Mouse (Mus musculus): ENCODE measurements around the gene Cyp51. TPM values are rescaled to one million over a fixed set of nuclear protein-coding genes. Genes with fewer than 3 reads are reported as not detected.
"Not testable (repeated sequence)": the region's sequence is repeated elsewhere in the genome, so short reads cannot be mapped to it uniquely, and the experiment has no call there.

Gene Cyp51
- total RNA-seq (2017): 25.0 and 42.4 TPM in 2 replicates

DNA sequence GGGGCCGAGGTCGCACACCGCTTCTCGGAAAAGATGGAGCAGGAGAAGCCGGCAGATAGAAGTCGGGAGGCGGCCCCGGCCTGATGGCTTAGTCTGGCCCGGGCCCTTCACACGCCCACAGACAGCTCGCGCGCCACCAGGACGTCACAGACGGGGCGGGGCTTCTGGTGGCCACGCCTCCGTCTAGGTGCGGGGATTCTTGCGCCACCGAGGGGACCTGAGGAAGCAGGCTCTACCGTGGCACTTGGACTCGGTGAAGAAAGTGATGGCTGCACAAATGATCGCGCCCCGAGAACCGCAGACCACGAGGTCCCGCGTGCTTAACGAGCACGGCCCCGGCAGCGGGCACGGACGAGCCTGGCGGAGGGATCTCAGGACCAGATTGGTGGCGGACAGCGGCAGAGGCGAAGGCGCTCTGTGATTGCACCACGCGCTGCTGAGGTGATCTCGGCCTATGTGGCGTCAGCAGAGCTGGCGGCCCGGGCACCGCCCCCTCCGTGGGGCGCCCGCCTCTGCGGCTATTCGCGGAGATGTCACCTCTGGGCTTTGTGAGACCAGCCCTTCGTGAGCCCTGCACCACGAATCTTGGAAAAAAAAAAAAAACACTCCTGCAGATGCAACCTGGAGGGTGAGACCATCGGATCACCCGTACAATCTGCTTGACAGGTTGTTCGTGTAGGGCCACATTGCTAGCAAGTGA lies at the start of gene Cyp51:
Cyp51 (minus strand) TSS at position 406 of the 700 bp plus-strand sequence.
- peak; percentile 95 to 97 for ATAC-seq (replicated peaks in 1 of 2; ENCODE audit: insufficient read depth in 1 of 2, low FRiP score in 2 of 2, low TSS enrichment in 1 of 2, low read depth in 1 of 2, poor library complexity in 2 of 2, severe bottlenecking in 2 of 2)

DNA sequence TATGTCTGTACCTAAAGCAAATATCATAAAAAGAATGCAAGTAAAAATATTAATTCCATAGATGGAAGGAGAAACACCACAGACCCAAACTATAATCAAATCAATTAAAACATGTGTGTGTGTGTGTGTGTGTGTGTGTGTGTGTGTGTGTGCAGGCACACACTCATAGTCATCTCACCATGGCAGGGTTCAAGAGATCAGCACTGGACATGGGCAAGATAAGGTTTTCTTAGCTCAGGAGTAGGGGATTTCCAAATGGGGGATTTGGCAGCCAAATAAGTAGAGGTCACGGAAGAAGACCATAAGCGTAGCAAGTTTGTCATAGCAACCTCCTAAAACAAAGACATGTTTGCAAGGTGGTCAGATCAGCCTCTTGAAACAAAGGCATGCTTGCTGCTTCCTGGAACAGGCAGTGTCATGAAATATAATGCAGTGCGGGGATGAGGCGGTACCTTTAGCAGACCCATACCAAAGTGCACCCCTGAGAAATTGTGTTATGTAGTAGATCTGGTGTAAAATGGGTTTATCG lies 8.1 kb upstream of the Cyp51 start:
- ATAC-seq (replicated peaks in 1 of 2; ENCODE audit: insufficient read depth in 1 of 2, low FRiP score in 2 of 2, low TSS enrichment in 1 of 2, low read depth in 1 of 2, poor library complexity in 2 of 2, severe bottlenecking in 2 of 2): no peak

DNA sequence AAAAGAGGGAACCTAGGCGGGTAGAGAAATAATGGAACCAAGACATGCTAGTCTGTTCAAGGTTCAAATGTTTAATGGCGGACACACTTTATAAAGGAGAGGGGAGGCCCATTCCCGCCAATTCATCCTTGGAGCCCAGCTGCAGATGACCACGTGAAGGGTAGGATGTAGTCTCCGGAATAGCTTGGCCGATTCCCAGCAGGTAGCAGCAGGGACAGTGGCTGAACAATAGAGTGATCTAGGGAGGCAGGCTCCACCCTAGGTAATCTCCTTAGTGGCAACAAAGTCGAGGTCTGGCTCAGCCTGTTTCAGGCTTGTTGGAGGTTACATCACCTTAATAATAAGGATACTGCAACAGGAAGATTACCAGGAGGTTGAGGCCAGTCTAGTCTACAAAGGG lies 2.5 kb upstream of the Cyp51 start:
- ATAC-seq (replicated peaks in 1 of 2; ENCODE audit: insufficient read depth in 1 of 2, low FRiP score in 2 of 2, low TSS enrichment in 1 of 2, low read depth in 1 of 2, poor library complexity in 2 of 2, severe bottlenecking in 2 of 2): not testable (repeated sequence)

DNA sequence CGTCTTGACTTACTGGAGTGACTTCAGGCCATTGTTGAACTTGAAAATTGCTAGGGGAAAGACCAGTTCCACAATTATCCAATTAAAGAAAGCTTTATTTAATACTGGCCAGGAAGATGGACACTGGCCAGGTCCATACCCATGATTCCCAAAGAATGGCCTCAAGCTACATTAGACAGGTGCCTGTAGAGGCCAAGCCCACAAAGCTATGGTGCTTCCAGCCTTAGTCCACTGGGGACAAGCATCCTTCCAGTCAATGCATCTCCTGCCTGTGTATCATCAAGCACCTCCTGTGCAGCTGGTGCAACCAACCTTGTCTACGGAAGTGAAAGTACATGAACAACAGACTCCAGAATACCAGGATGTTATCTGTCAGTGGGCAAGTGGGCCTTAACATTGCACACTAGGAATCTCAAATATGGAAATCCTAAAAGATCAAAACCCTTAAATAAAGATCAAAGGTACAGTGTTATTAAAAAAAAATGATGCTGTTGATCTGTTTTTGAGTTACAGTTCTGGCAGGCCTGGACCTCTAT lies 1.2 kb upstream of the Cyp51 start:
- ATAC-seq (replicated peaks in 1 of 2; ENCODE audit: insufficient read depth in 1 of 2, low FRiP score in 2 of 2, low TSS enrichment in 1 of 2, low read depth in 1 of 2, poor library complexity in 2 of 2, severe bottlenecking in 2 of 2): no peak

DNA sequence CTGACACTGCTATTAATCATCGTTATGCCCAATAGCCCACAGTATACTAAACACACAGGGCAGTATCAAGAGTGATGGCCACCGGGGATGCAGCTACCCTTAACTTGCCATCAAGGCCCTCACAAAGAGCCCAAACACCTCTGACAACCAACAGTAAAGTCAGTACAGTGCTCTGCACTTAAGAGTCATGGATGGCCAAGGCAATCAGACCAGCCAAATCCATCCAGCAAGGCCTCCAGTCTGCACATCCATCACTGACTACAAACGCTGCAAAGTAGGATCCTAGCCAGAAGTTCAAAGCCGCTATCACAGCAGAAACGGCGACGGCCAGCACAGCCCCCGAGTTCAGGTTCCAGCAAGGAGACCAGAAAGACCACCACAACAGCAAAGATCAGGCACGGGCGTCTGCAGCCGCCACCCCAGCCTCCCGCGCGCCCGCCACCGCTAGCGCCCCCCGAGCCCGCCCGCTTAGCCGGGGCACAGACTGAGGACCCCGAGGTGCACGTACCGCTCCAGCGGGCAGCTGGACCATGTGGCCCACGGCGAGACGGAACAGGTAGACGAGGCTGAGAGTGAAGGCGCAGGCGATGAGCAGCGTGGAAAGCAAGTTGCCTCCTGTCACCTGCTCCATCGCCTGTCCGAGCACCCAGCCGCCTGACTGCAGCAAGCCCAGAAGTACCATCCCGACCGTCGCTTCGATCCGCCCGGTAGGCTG lies 763 bp downstream of the Cyp51 start:
- peak; percentile 20 to 29 for ATAC-seq (replicated peaks in 1 of 2; ENCODE audit: insufficient read depth in 1 of 2, low FRiP score in 2 of 2, low TSS enrichment in 1 of 2, low read depth in 1 of 2, poor library complexity in 2 of 2, severe bottlenecking in 2 of 2)

DNA sequence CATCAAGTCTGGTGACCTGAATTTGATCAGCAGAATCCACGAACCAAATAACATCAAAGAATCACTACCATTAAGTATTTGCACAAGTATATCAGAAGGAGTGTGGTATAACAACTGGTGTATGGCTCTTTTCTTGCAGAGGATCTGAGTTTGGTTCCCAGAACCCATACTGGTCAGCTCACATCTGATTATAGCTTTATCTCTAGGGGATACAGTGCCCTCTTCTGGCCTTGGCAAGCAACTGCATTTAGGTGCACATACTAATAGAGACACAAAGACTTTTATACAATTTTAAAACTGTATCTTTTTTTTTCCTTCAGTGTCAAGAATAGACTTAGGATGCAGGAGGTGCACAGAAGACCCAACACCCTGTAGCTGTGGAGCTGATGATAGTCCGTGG lies 2.8 kb downstream of the Cyp51 start:
- no peak for ATAC-seq (replicated peaks in 1 of 2; ENCODE audit: insufficient read depth in 1 of 2, low FRiP score in 2 of 2, low TSS enrichment in 1 of 2, low read depth in 1 of 2, poor library complexity in 2 of 2, severe bottlenecking in 2 of 2)

DNA sequence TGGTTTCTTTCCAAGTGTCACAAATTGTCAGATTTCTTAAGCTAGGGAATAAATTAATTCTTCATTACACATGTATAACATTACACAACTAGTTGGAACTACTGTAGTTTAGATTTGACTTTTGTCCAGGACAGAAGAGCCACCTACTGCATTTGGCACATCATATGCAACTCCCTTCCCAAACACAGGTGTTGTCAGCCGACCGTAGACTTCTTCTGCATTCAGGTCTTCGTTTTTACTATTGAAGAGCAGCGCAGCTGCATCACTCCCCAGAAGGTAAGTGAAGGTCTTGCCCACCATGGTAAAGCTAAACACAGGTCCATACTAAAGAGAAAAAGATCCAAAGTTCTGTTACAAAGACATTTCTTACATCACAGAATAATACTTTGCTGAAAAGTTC lies 3.5 kb downstream of the Cyp51 start:
- no peak for ATAC-seq (replicated peaks in 1 of 2; ENCODE audit: insufficient read depth in 1 of 2, low FRiP score in 2 of 2, low TSS enrichment in 1 of 2, low read depth in 1 of 2, poor library complexity in 2 of 2, severe bottlenecking in 2 of 2)

DNA sequence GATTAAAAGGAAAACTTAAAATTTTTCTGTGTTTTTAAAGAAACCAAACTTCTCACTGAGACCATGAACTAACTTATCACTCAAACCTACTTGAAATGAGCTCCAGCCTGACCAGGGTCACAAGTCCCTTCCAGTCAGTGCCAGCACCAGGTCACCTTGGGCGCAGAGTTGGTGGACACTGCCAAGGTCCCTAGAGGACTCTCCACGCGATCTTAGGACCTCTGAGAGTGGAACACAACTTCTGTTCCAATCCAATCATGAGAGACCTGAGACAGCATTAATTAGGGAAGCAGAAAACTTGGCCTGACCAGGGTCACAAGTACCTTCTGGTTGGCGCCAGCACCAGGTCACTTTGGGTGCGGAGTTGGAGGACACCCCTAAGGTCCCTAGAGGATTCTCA lies 10.1 kb downstream of the Cyp51 start:
- no peak for ATAC-seq (replicated peaks in 1 of 2; ENCODE audit: insufficient read depth in 1 of 2, low FRiP score in 2 of 2, low TSS enrichment in 1 of 2, low read depth in 1 of 2, poor library complexity in 2 of 2, severe bottlenecking in 2 of 2)

DNA sequence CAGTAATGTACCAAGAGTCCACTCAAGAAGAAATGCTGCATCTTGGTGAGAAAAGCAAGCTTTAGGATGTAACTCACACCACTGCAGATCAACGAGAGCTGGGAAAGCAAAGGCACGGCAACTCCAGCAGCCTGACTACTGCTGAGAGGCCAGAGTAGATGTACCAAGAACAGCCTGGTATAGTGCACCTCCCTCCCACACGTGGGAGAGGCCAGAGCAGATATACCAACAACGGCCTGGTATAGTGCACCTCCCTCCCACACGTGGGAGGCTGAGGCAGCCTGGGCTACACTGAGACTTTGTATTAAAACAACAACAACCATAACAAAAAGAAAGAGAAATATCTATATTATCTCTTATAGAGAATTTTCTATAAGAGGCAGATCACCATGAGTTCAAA lies 16.4 kb downstream of the Cyp51 start:
- ATAC-seq (replicated peaks in 1 of 2; ENCODE audit: insufficient read depth in 1 of 2, low FRiP score in 2 of 2, low TSS enrichment in 1 of 2, low read depth in 1 of 2, poor library complexity in 2 of 2, severe bottlenecking in 2 of 2): no peak

DNA sequence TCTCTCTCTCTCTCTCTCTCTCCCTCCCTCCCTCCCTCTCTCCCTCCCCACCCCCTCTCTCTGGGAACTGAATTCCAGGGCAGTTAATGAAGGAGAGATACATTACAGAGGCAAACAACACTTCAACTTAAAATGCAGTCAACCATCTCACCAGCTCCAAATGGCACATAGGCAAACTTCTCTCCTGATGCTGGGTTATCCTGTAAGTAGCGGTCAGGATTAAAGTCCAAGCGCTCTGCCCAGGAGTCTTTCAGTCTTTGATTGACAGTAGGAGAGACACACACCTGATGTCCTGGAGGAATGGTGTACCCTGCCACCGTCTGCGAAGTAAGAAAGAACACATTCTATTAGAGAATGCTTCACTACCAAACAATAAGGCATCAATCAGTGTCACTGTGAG lies 18.2 kb downstream of the Cyp51 start:
- no peak for ATAC-seq (replicated peaks in 1 of 2; ENCODE audit: insufficient read depth in 1 of 2, low FRiP score in 2 of 2, low TSS enrichment in 1 of 2, low read depth in 1 of 2, poor library complexity in 2 of 2, severe bottlenecking in 2 of 2)

DNA sequence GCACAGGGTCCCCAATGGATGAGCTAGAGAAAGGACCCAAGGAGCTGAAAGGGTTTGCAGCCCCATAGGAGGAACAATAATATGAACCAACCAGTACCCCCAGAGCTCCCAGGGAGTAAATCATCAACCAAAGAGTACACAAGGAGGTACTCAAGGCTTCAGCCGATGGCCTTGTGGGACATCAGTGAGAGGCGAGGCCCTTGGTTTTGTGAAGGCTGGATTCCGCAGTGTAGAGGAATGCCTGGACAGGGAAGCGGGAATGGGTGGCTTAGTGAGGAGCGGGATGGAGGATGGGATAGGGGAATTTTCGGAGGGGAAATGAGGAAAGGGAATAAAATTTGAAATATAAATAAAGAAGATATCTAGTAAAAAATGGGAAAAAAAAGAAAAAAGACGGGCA lies 19.6 kb downstream of the Cyp51 start:
- ATAC-seq (replicated peaks in 1 of 2; ENCODE audit: insufficient read depth in 1 of 2, low FRiP score in 2 of 2, low TSS enrichment in 1 of 2, low read depth in 1 of 2, poor library complexity in 2 of 2, severe bottlenecking in 2 of 2): no peak

DNA sequence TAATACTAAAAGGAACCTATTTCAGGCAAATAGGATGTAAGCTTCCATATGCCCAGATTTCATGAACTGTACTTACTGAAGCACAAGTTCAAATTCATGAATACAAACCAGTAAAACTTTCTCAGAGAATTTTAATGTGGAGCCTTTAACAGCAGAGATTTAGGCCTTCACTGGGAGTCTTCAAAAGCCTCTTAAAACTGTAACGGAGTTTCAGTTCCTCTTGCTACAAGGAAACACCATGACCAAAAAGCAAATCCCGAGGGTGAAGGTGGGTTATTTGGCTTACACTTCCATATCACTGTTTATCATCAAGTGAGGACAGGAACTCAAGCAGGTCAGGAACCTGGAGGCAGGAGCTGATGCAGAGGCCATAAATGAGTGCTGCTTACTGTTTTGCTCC lies 23.0 kb downstream of the Cyp51 start:
- no peak for ATAC-seq (replicated peaks in 1 of 2; ENCODE audit: insufficient read depth in 1 of 2, low FRiP score in 2 of 2, low TSS enrichment in 1 of 2, low read depth in 1 of 2, poor library complexity in 2 of 2, severe bottlenecking in 2 of 2)

DNA sequence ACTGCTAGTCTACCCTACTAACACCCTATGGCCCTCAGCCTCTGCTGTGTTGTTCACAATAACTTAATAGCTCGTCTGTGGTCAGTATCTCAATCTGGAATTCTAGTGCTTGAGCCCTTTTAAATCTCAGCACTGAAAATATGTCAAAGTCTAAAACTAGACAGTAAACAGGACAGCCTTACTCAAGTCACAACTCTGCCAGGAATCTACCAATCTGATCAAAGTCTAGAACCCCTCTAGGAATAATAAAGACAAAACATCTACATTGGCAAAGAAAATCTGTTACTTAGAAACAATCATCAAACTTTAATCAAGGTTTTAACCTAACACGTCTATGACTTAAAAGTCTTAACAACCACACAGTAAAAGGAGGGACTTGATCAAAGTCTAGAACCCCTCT lies 23.7 kb downstream of the Cyp51 start:
- no peak for ATAC-seq (replicated peaks in 1 of 2; ENCODE audit: insufficient read depth in 1 of 2, low FRiP score in 2 of 2, low TSS enrichment in 1 of 2, low read depth in 1 of 2, poor library complexity in 2 of 2, severe bottlenecking in 2 of 2)

DNA sequence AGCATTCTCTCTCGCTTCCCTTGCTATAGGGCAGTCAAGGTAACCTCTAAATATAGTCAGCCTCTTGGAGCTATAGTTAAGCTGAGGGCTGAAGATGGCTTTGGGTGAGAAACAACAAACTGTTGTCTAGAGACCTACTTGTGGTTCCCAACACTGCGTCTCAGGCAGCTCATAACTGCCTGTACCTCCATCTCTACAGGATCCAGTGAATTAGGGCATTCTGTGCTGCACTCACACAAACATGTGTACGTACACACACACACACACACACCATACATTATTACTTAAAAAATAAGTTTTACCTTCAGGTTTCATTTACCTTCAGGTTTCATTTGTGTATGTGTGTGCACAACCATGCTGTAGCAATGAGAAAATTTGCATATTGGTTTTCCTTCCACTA lies 25.5 kb downstream of the Cyp51 start:
- no peak for ATAC-seq (replicated peaks in 1 of 2; ENCODE audit: insufficient read depth in 1 of 2, low FRiP score in 2 of 2, low TSS enrichment in 1 of 2, low read depth in 1 of 2, poor library complexity in 2 of 2, severe bottlenecking in 2 of 2)

DNA sequence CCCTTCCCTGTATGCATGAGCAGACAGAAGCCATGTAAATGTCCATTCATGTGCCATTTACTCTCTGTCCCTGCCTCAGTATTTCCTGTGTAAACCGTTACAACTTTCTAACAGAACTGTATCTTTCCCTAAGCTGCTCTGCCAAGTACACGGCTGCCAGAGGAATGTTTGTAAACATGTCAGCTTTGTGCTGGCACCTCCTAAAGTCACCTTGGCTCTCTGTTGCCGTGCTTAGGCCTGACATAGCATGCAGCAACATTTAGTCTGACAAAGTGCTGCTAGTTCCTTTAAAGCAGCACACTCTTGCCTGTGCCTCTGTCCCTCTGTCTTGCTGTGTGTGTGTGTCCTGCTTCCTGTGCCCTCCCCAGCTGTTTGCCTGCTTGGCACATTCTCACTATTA lies 37.3 kb downstream of the Cyp51 start:
- ATAC-seq (replicated peaks in 1 of 2; ENCODE audit: insufficient read depth in 1 of 2, low FRiP score in 2 of 2, low TSS enrichment in 1 of 2, low read depth in 1 of 2, poor library complexity in 2 of 2, severe bottlenecking in 2 of 2): no peak

DNA sequence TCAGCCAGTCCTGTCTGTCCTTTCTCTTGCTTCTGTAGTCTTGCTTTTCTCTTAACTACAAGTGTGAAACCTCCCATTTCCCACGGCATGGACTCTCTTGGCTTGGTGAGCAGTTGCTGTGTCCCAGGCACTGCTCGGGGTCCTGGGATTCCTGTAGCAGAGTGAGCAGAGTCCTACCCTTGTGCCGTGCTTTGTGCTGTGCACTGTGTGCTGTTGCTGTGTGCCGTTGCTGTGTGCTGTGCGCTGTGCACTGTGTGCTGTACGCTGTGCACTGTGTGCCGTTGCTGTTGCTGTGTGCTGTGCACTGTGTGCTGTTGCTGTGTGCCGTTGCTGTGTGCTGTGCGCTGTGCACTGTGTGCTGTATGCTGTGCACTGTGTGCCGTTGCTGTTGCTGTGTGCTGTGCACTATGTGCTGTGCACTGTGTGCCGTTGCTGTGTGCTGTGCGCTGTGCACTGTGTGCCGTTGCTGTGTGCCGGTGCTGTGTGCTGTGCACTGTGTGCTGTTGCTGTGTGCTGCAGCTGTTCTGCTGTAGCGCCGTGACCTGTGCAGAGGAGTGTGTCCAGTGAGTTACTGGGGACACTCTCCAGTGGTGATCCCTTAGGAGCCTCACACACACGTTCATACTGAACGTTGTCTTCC lies 38.0 kb downstream of the Cyp51 start:
- ATAC-seq (replicated peaks in 1 of 2; ENCODE audit: insufficient read depth in 1 of 2, low FRiP score in 2 of 2, low TSS enrichment in 1 of 2, low read depth in 1 of 2, poor library complexity in 2 of 2, severe bottlenecking in 2 of 2): peak in 1 of 2 experiments; percentile 17; a peak in 1 of 4 replicates

DNA sequence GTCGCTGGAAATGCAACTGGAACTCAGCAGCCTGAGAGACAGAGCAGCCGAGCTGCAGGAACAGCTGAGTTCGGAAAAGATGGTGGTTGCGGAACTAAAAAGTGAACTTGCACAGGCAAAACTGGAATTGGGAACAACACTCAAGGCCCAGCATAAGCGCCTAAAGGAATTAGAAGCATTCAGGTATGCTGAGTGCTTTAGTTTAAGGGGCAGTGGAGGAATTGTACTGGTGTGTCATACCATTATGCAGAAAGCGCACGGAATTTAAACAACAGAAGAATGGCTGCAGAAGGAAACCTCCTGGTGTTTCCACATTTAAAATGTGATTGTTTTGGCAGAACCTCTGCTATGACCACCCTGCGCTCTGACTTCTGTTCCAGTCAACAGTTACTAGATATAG lies 44.2 kb downstream of the Cyp51 start:
- ATAC-seq (replicated peaks in 1 of 2; ENCODE audit: insufficient read depth in 1 of 2, low FRiP score in 2 of 2, low TSS enrichment in 1 of 2, low read depth in 1 of 2, poor library complexity in 2 of 2, severe bottlenecking in 2 of 2): no peak

DNA sequence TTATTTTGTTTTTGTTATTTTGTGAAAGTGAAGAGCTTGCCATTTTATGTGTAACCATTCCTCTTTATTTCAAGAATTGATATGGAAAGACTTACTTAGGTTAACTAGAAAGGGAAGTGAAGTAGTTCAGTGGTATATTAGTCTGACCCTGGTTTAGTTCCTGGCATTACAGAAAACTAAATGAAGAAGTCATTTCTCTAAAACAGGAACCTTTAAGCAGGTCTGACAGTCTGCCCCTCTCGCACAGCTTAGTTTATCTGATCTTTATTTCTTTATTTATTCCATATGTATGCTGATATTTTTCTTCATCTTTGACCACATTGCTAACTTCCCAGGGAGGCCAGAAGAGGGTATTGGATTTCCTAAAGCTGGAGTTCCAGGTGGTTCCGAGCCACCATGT lies 63.6 kb downstream of the Cyp51 start:
- no peak for ATAC-seq (replicated peaks in 1 of 2; ENCODE audit: insufficient read depth in 1 of 2, low FRiP score in 2 of 2, low TSS enrichment in 1 of 2, low read depth in 1 of 2, poor library complexity in 2 of 2, severe bottlenecking in 2 of 2)

Data from hematopoietic stem cell, adult 5-6 weeks (primary cell).